8 mouse cellular contexts compared by ENCODE assay signal in genomic region chr14:54475941-54476844, GRCm38 (mm10). TPM values are rescaled to one million over a fixed set of nuclear protein-coding genes. Genes with fewer than 3 reads are reported as not detected.
DNase-seq lines count a peak whose midpoint lies in the region; ATAC-seq and TF ChIP-seq lines count a peak whose summit lies in the region.

Rem2 (plus strand) TSS chr14:54476100.

- peak within 1 kb of the TSS; percentile 93 for H3K4me2 ChIP-seq in embryonic facial prominence, embryonic 13.5 days
- H3K4me2 ChIP-seq in hindbrain, postnatal 0 days (ENCODE audit: low read depth, low read length), result peak within 1 kb of the TSS; percentile 69
- peak within 1 kb of the TSS; percentile 86 for H3K4me2 ChIP-seq in stomach, embryonic 14.5 days (replicated peaks; ENCODE audit: low read depth, low read length)

- peak within 1 kb of the TSS; percentile 53 to 57; a peak in 3 of 4 replicates for H3K4me3 ChIP-seq in ES-E14 (ENCODE audit: insufficient read depth in 1 of 2, low read depth in 1 of 2, low read length in 2 of 2, poor library complexity in 1 of 2, severe bottlenecking in 1 of 2)
- H3K4me3 ChIP-seq in embryonic facial prominence, embryonic 13.5 days, result peak within 1 kb of the TSS; percentile 52
- peak within 1 kb of the TSS; percentile 45 for H3K4me3 ChIP-seq in hindbrain, postnatal 0 days (ENCODE audit: low read length)
- peak within 1 kb of the TSS; percentile 41 for H3K4me3 ChIP-seq in stomach, embryonic 14.5 days (ENCODE audit: low read depth, low read length)

- no peak for DNase-seq in ES-E14 (ENCODE audit: low read depth, low spot score)
- DNase-seq in adrenal gland, postnatal 14 days, result peak; percentile 68
- peak; percentile 86 for DNase-seq in hindbrain, postnatal 0 days (ENCODE audit: low spot score)
- peak; percentile 65 to 67 for DNase-seq in left cerebral cortex, adult 18-20 months (ENCODE audit: low spot score in 2 of 2)
- DNase-seq in lung, postnatal 25 days (ENCODE audit: low spot score), result peak; percentile 78
- DNase-seq in thymus, postnatal 14 days, result no peak

- H3K36me3 ChIP-seq in ES-E14 (ENCODE audit: control insufficient read depth, insufficient read depth, low read length, poor library complexity, severe bottlenecking), result no peaks in the 10 kb centered on the region
- H3K36me3 ChIP-seq in embryonic facial prominence, embryonic 13.5 days, result peaks cover 6% of the 10 kb centered on the region
- no peaks in the 10 kb centered on the region for H3K36me3 ChIP-seq in hindbrain, postnatal 0 days (ENCODE audit: insufficient read depth, low read length)
- no peaks in the 10 kb centered on the region for H3K36me3 ChIP-seq in stomach, embryonic 14.5 days (ENCODE audit: control insufficient read depth, insufficient read depth, low read length)

- no peak within 1 kb of the TSS for H3K27ac ChIP-seq in ES-E14 (ENCODE audit: insufficient read depth, low read depth, low read length, poor library complexity, severe bottlenecking)
- H3K27ac ChIP-seq in embryonic facial prominence, embryonic 13.5 days, result no peak within 1 kb of the TSS
- H3K27ac ChIP-seq in hindbrain, postnatal 0 days, result peak within 1 kb of the TSS; percentile 60
- no peak within 1 kb of the TSS for H3K27ac ChIP-seq in stomach, embryonic 14.5 days (ENCODE audit: low read length)

- no peak; the same call in 1 of the 2 replicates for TF ChIP-seq CTCF in hindbrain, postnatal 0 days (IDR thresholded peaks at IDR 0.05; ENCODE audit: low read depth)

- H3K4me1 ChIP-seq in ES-E14 (ENCODE audit: control insufficient read depth in 2 of 2, insufficient read depth in 2 of 2, low read length in 2 of 2, poor library complexity in 1 of 2), result peaks cover 0 to 10% of the 10 kb centered on the region in 2 experiments; a peak in 1 of 4 replicates
- H3K4me1 ChIP-seq in embryonic facial prominence, embryonic 13.5 days, result peaks cover 27% of the 10 kb centered on the region
- H3K4me1 ChIP-seq in hindbrain, postnatal 0 days (ENCODE audit: insufficient read depth, low read length), result peaks cover 21% of the 10 kb centered on the region
- peaks cover 6% of the 10 kb centered on the region for H3K4me1 ChIP-seq in stomach, embryonic 14.5 days (ENCODE audit: control insufficient read depth, insufficient read depth, low read length)

- in situ Hi-C loops in ES-E14 (cut with MboI; ENCODE audit: low sequenced_read_pairs in 2 of 2, unreplicated experiment in 2 of 2), result loop anchor here (25.0 kb wide), 2 partner anchors 89 to 414 kb away; no protein-coding TSS in a partner anchor

- under 1% methylated on average over 23 of the region's 23 CpGs for WGBS in embryonic facial prominence, embryonic 13.5 days
- WGBS in hindbrain, postnatal 0 days, result 1% methylated on average over 23 of the region's 23 CpGs
- under 1% methylated on average over 23 of the region's 23 CpGs for WGBS in stomach, embryonic 14.5 days

- peak within 1 kb of the TSS; percentile 57; the same call in 1 of the 2 replicates for H3K9ac ChIP-seq in ES-E14 (ENCODE audit: insufficient read depth, low read depth, low read length, poor library complexity, severe bottlenecking)
- peak within 1 kb of the TSS; percentile 75 for H3K9ac ChIP-seq in embryonic facial prominence, embryonic 13.5 days
- peak within 1 kb of the TSS; percentile 53 for H3K9ac ChIP-seq in hindbrain, postnatal 0 days (replicated peaks; ENCODE audit: low read length)
- H3K9ac ChIP-seq in stomach, embryonic 14.5 days (replicated peaks; ENCODE audit: low read depth, low read length), result peak within 1 kb of the TSS; percentile 41; the same call in 1 of the 2 replicates

- H3K9me3 ChIP-seq in ES-E14 (ENCODE audit: control insufficient read depth, insufficient read depth, low read depth, low read length), result no peaks in the 10 kb centered on the region
- no peaks in the 10 kb centered on the region for H3K9me3 ChIP-seq in embryonic facial prominence, embryonic 13.5 days
- H3K9me3 ChIP-seq in hindbrain, postnatal 0 days (ENCODE audit: low read length), result no peaks in the 10 kb centered on the region
- H3K9me3 ChIP-seq in stomach, embryonic 14.5 days (ENCODE audit: control insufficient read depth, low read depth, low read length), result no peaks in the 10 kb centered on the region

- peak; percentile 53 for ATAC-seq in embryonic facial prominence, embryonic 13.5 days (ENCODE audit: insufficient number of reproducible peaks, insufficient read depth, low FRiP score, low TSS enrichment, low read depth)
- peak; percentile 88 for ATAC-seq in hindbrain, postnatal 0 days
- ATAC-seq in stomach, embryonic 14.5 days (ENCODE audit: insufficient number of reproducible peaks, insufficient read depth, low FRiP score, low read depth), result peak; percentile 62

- H3K27me3 ChIP-seq in embryonic facial prominence, embryonic 13.5 days, result peaks cover 43% of the 10 kb centered on the region
- H3K27me3 ChIP-seq in hindbrain, postnatal 0 days (ENCODE audit: insufficient read depth, low read length), result 0 out of 2 replicates have a peak, but pooled peaks cover 3% of the 10 kb centered on the region
- H3K27me3 ChIP-seq in stomach, embryonic 14.5 days (ENCODE audit: control insufficient read depth, insufficient read depth, low read length), result 0 out of 2 replicates have a peak, but pooled peaks cover 16% of the 10 kb centered on the region

TF ChIP-seq in ES-E14, 5 proteins besides CTCF, POLR2A, EP300 and RAD21:
- TF ChIP-seq ZNF384 (IDR thresholded peaks at IDR 0.05; ENCODE audit: low read depth, low read length), result no peak
- TF ChIP-seq ZC3H11A (IDR thresholded peaks at IDR 0.05; ENCODE audit: borderline replicate concordance, low read depth, low read length), result no peak
- no peak for TF ChIP-seq MAFK (IDR thresholded peaks at IDR 0.05; ENCODE audit: insufficient read depth, low read depth, low read length)
- no peak for TF ChIP-seq HCFC1 (IDR thresholded peaks at IDR 0.05; ENCODE audit: borderline replicate concordance, insufficient read depth, low read length)
- no peak for TF ChIP-seq CHD2 (IDR thresholded peaks at IDR 0.05; ENCODE audit: low read depth, low read length)

RNA-seq across cellular contexts. Expression of gene Rem2, which starts in this region (rescaled TPM):
- total RNA-seq in ES-E14 (2012; rRNA removed), result 0.85 and 1.4 TPM in 2 replicates
- total RNA-seq in adrenal gland, postnatal 14 days (2021), result 0.75 and 0.93 TPM in 2 replicates
- polyA plus RNA-seq in embryonic facial prominence, embryonic 13.5 days (2015; fragmentation: Nextera tagmentation; extraction: Ambion mirVana), result 2.1 and 3.6 TPM in 2 replicates
- total RNA-seq in hindbrain, postnatal 0 days (2014; rRNA removed), result 28.1 and 32.8 TPM in 2 replicates
- polyA plus RNA-seq in hindbrain, postnatal 0 days (2015; fragmentation: Nextera tagmentation; extraction: Ambion mirVana), result 25.2 and 25.3 TPM in 2 replicates
- 1 to 10 TPM; 4.2 to 7.5 TPM for total RNA-seq in left cerebral cortex, adult 18-20 months (2021)
- polyA plus RNA-seq in stomach, embryonic 14.5 days (2014; fragmentation: Nextera tagmentation; extraction: Ambion mirVana), result 1.5 and 2.0 TPM in 2 replicates

Comparison
In these comparisons a context has a peak if more than half of its experiments do, and no peak if none do; other contexts are left out.
1. Peak in DNase-seq in adrenal gland, postnatal 14 days; RNA of the gene not detected or under 1 TPM.
2. DNase-seq: peak in hindbrain, postnatal 0 days (single experiment), left cerebral cortex, adult 18-20 months (2 of 2) and lung, postnatal 25 days (single experiment); none in ES-E14 (single experiment) and thymus, postnatal 14 days (single experiment).
3. Peak in every context shown above with its lines, with median percentiles within 50 percentile points of each other: H3K4me3 ChIP-seq, H3K9ac ChIP-seq, ATAC-seq and H3K4me2 ChIP-seq.